Mouse (Mus musculus) midbrain, postnatal 0 days (tissue): ENCODE measurements around the gene Olr1. TPM values are rescaled to one million over a fixed set of nuclear protein-coding genes. Genes with fewer than 3 reads are reported as not detected.

Experiments used
- ATAC-seq: fragments of 200-750 bp; cut with Nextera tagmentation; 2 replicates; pipeline ENCODE4 v1.8.0; 2017; ENCODE audit warnings: moderate number of reproducible peaks, mild to moderate bottlenecking, moderate TSS enrichment, moderate library complexity; ENCODE audit not compliant: low FRiP score
- DNase-seq: peaks from one replicate; pipeline ENCODE4 v3.0.0-alpha.2; 2015; ENCODE audit warnings: low spot score
- H3K27ac ChIP-seq: fragments of 300-500 bp; sonication (generic); 2 replicates; pipeline ENCODE4 v1.5.1; 2014; ENCODE audit warnings: low read depth, mild to moderate bottlenecking, low read length, mixed read lengths
- H3K27me3 ChIP-seq: fragments of 300-500 bp; sonication (generic); 2 replicates; pipeline ENCODE4 v1.6.1; 2014; ENCODE audit warnings: low read length, control low read depth, mixed read lengths; ENCODE audit not compliant: insufficient read depth
- H3K36me3 ChIP-seq: fragments of 300-500 bp; sonication (generic); 2 replicates; pipeline ENCODE4 v1.6.1; 2014; ENCODE audit warnings: low read length, control low read depth, mixed read lengths; ENCODE audit not compliant: insufficient read depth
- H3K4me1 ChIP-seq: fragments of 300-500 bp; sonication (generic); 2 replicates; pipeline ENCODE4 v1.6.1; 2014; ENCODE audit warnings: mild to moderate bottlenecking, control low read depth, antibody characterized with exemption, low read length, mixed read lengths; ENCODE audit not compliant: insufficient read depth
- H3K4me2 ChIP-seq: fragments of 300-500 bp; sonication (generic); 2 replicates; pipeline ENCODE4 v1.6.1; 2014; ENCODE audit warnings: low read depth, mild to moderate bottlenecking, low read length, mixed read lengths; ENCODE audit not compliant: poor library complexity, severe bottlenecking
- H3K4me3 ChIP-seq: fragments of 300-500 bp; sonication (generic); 2 replicates; pipeline ENCODE4 v1.5.1; 2014; ENCODE audit warnings: low read depth, mild to moderate bottlenecking, low read length, moderate library complexity
- H3K9ac ChIP-seq: fragments of 300-500 bp; sonication (generic); replicated peaks from 2 replicates; pipeline ENCODE4 v1.6.1; 2014; ENCODE audit warnings: mild to moderate bottlenecking, low read length, moderate library complexity, mixed read lengths; ENCODE audit not compliant: poor library complexity, severe bottlenecking
- H3K9me3 ChIP-seq: fragments of 300-500 bp; sonication (generic); 2 replicates; pipeline ENCODE4 v1.6.1; 2016; ENCODE audit warnings: low read length, control low read depth
- CTCF ChIP-seq: IDR thresholded peaks from 2 replicates; pipeline ENCODE4 v1.5.1; 2016; ENCODE audit warnings: antibody characterized with exemption, mild to moderate bottlenecking
- WGBS: fragments of 180-500 bp; shearing (Covaris S2); extraction: QIAGEN DNeasy Blood & Tissue Kit; methylation state at CpG from one replicate; pipeline ENCODE4 v1.1.7; 2014; 5-methylcytosine and 5-hydroxymethylcytosine counted together
- polyA plus RNA-seq: library from polyadenylated mRNA; unstranded; fragments of >200 nt; fragmentation: Nextera tagmentation; extraction: Ambion mirVana; gene quantifications from 2 replicates; pipeline ENCODE4 v1.2.1, GENCODE M21; 2015
- total RNA-seq: library from RNA; depleted of rRNA; stranded (reverse); fragments of >200 nt; gene quantifications from 2 replicates; pipeline ENCODE4 v1.2.3, GENCODE M21; 2014

Gene Olr1
- total and polyA plus RNA-seq, 2 experiments from 2014 or later = not detected

GRCm38 (mm10) chr6:129515068-129515467 lies 8.1 kb upstream of the Olr1 start:
- no peak for DNase-seq
- Histone ChIP-seq H3K4me3 (no peak overlapping the region), H3K4me2 (no peak overlapping the region), H3K27me3 (no peaks in the 10 kb centered on the region), H3K27ac (no peak overlapping the region), H3K4me1 (no peaks in the 10 kb centered on the region), H3K36me3 (no peaks in the 10 kb centered on the region), H3K9me3 (no peaks in the 10 kb centered on the region), H3K9ac (no peak overlapping the region)
- no peak for TF ChIP-seq CTCF
- ATAC-seq = no peak
- 91% methylated on average over 3 of the region's 3 CpGs for WGBS

- H3K4me2 ChIP-seq = no peak overlapping the region
- H3K36me3 ChIP-seq = no peaks in the 10 kb centered on the region
- ATAC-seq (no peak), DNase-seq (no peak)
- no peak overlapping the region for H3K4me3 ChIP-seq
- H3K9me3 ChIP-seq = no peaks in the 10 kb centered on the region
- 86% methylated on average over 2 of the region's 2 CpGs for WGBS
- H3K4me1 ChIP-seq = no peaks in the 10 kb centered on the region
- H3K27me3 ChIP-seq = no peaks in the 10 kb centered on the region
- TF ChIP-seq CTCF = no peak
- no peak overlapping the region for H3K9ac ChIP-seq
- no peak overlapping the region for H3K27ac ChIP-seq
Measured at GRCm38 (mm10) chr6:129514376-129514775, 7.4 kb upstream of the Olr1 start.

GRCm38 (mm10) chr6:129513409-129513808 lies 6.4 kb upstream of the Olr1 start:
- Histone ChIP-seq H3K27me3 (no peaks in the 10 kb centered on the region), H3K4me1 (no peaks in the 10 kb centered on the region), H3K4me3 (no peak overlapping the region), H3K36me3 (no peaks in the 10 kb centered on the region), H3K9me3 (no peaks in the 10 kb centered on the region), H3K9ac (no peak overlapping the region), H3K27ac (no peak overlapping the region), H3K4me2 (no peak overlapping the region)
- WGBS = 78% methylated on average over 1 of the region's 1 CpGs
- no peak for ATAC-seq
- TF ChIP-seq CTCF = no peak
- DNase-seq = peak; percentile 40

- no peak for TF ChIP-seq CTCF
- H3K9ac ChIP-seq = no peak overlapping the region
- DNase-seq (no peak), ATAC-seq (no peak)
- WGBS = 88% methylated on average over 8 of the region's 8 CpGs
- H3K27me3 ChIP-seq = no peaks in the 10 kb centered on the region
- no peaks in the 10 kb centered on the region for H3K9me3 ChIP-seq
- no peak overlapping the region for H3K4me3 ChIP-seq
- H3K4me2 ChIP-seq = no peak overlapping the region
- no peaks in the 10 kb centered on the region for H3K4me1 ChIP-seq
- no peaks in the 10 kb centered on the region for H3K36me3 ChIP-seq
- no peak overlapping the region for H3K27ac ChIP-seq
Measured at GRCm38 (mm10) chr6:129512868-129513267, 5.9 kb upstream of the Olr1 start.

GRCm38 (mm10) chr6:129512367-129512766 lies 5.4 kb upstream of the Olr1 start, which contains the start of gene Tmem52b:
Gene Tmem52b, plus strand, starts transcription at chr6:129512555.
- Histone ChIP-seq H3K27ac (no peak within 1 kb of the TSS), H3K4me2 (no peak within 1 kb of the TSS), H3K4me3 (no peak within 1 kb of the TSS), H3K27me3 (no peaks in the 10 kb centered on the region), H3K36me3 (no peaks in the 10 kb centered on the region), H3K9me3 (no peaks in the 10 kb centered on the region), H3K4me1 (no peaks in the 10 kb centered on the region), H3K9ac (no peak within 1 kb of the TSS)
- ATAC-seq (no peak), DNase-seq (no peak)
- 74% methylated on average over 3 of the region's 3 CpGs for WGBS
- TF ChIP-seq CTCF = no peak

- H3K36me3 ChIP-seq = no peaks in the 10 kb centered on the region
- no peaks in the 10 kb centered on the region for H3K9me3 ChIP-seq
- H3K27ac ChIP-seq = no peak overlapping the region
- WGBS = 69% methylated on average over 6 of the region's 6 CpGs
- H3K9ac ChIP-seq = no peak overlapping the region
- DNase-seq (no peak), ATAC-seq (no peak)
- no peaks in the 10 kb centered on the region for H3K4me1 ChIP-seq
- no peak overlapping the region for H3K4me2 ChIP-seq
- TF ChIP-seq CTCF = no peak
- H3K4me3 ChIP-seq = no peak overlapping the region
- H3K27me3 ChIP-seq = no peaks in the 10 kb centered on the region
Measured at GRCm38 (mm10) chr6:129510120-129510911, 3.4 kb upstream of the Olr1 start.
